Comparison of ENCODE assay signal across 8 mouse cellular contexts in the genomic region with DNA sequence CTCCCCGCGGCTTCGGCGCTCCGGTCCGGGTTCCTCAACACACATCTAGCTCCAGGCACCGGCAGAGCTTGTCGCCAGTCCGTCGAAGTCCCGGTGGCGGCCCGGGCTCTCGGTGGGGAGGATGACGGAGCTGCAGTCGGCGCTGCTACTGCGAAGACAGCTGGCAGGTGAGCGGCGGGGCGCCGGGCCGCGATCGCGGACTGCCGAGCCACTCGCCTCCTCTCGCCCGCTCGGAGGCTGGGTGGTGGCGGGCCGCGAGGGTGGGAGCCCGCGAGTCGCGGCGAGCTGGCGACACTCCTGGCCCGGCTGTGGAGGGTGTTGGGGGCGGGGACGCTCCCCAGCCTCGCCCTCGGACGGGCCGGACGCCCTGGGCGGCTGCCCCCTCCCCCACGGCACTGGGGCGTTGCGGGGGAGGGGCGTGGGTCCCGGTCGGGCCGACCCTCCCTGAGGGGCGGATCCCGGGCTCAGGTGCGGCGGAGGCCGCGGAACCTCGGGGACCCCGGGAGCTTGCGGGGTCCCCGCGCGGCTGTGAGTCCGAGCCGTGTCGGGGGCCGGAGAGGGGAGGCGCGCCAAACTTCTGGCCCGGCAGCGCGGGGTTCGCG. TPM values are rescaled to one million over a fixed set of nuclear protein-coding genes. Genes with fewer than 3 reads are reported as not detected.
DNase-seq lines count a peak whose midpoint lies in the region; ATAC-seq and TF ChIP-seq lines count a peak whose summit lies in the region.

No protein-coding gene starts in this region.

- H3K9ac ChIP-seq in intestine, postnatal 0 days (ENCODE audit: low read depth, low read length), result peak overlapping the region; percentile 90
- H3K9ac ChIP-seq in liver, embryonic 11.5 days (ENCODE audit: low read depth, low read length), result peak overlapping the region; percentile 87
- H3K9ac ChIP-seq in midbrain, postnatal 0 days (replicated peaks; ENCODE audit: low read length, poor library complexity, severe bottlenecking), result peak overlapping the region; percentile 92
- H3K9ac ChIP-seq in stomach, embryonic 16.5 days (ENCODE audit: low read length), result peak overlapping the region; percentile 88

- peak; percentile 64 for ATAC-seq in intestine, postnatal 0 days
- peak; percentile 68 for ATAC-seq in liver, embryonic 11.5 days (replicated peaks; ENCODE audit: low FRiP score)
- ATAC-seq in midbrain, postnatal 0 days (ENCODE audit: low FRiP score), result peak; percentile 60
- ATAC-seq in stomach, embryonic 16.5 days (ENCODE audit: insufficient read depth, low FRiP score), result peak; percentile 81

- H3K4me3 ChIP-seq in intestine, postnatal 0 days (ENCODE audit: low read depth, low read length), result peak overlapping the region; percentile 88
- H3K4me3 ChIP-seq in liver, embryonic 11.5 days (ENCODE audit: low read depth, low read length), result peak overlapping the region; percentile 76
- peak overlapping the region; percentile 97 for H3K4me3 ChIP-seq in midbrain, postnatal 0 days (ENCODE audit: low read depth, low read length)
- H3K4me3 ChIP-seq in stomach, embryonic 16.5 days (replicated peaks; ENCODE audit: low read length), result peak overlapping the region; percentile 70

- no peaks in the 10 kb centered on the region for H3K9me3 ChIP-seq in intestine, postnatal 0 days (ENCODE audit: control insufficient read depth)
- H3K9me3 ChIP-seq in liver, embryonic 11.5 days (ENCODE audit: control insufficient read depth, low read length), result no peaks in the 10 kb centered on the region
- H3K9me3 ChIP-seq in midbrain, postnatal 0 days (ENCODE audit: low read length), result no peaks in the 10 kb centered on the region
- H3K9me3 ChIP-seq in stomach, embryonic 16.5 days (replicated peaks; ENCODE audit: control insufficient read depth, low read length), result no peaks in the 10 kb centered on the region

- H3K36me3 ChIP-seq in intestine, postnatal 0 days (ENCODE audit: control insufficient read depth, insufficient read depth), result no peaks in the 10 kb centered on the region
- H3K36me3 ChIP-seq in liver, embryonic 11.5 days (ENCODE audit: control insufficient read depth, insufficient read depth, low read length), result no peaks in the 10 kb centered on the region
- H3K36me3 ChIP-seq in midbrain, postnatal 0 days (ENCODE audit: insufficient read depth, low read length), result no peaks in the 10 kb centered on the region
- no peaks in the 10 kb centered on the region for H3K36me3 ChIP-seq in stomach, embryonic 16.5 days (ENCODE audit: control insufficient read depth, insufficient read depth, low read length)

- H3K4me1 ChIP-seq in intestine, postnatal 0 days (replicated peaks; ENCODE audit: control insufficient read depth, insufficient read depth, low read length), result no peaks in the 10 kb centered on the region
- H3K4me1 ChIP-seq in liver, embryonic 11.5 days (replicated peaks; ENCODE audit: control insufficient read depth, insufficient read depth, low read length), result peaks cover 7% of the 10 kb centered on the region
- H3K4me1 ChIP-seq in midbrain, postnatal 0 days (ENCODE audit: insufficient read depth, low read length), result no peaks in the 10 kb centered on the region
- H3K4me1 ChIP-seq in stomach, embryonic 16.5 days (ENCODE audit: control insufficient read depth, insufficient read depth, low read length), result peaks cover 12% of the 10 kb centered on the region

- WGBS in intestine, postnatal 0 days, result under 1% methylated on average over 50 of the region's 79 CpGs
- under 1% methylated on average over 76 of the region's 79 CpGs for WGBS in liver, embryonic 11.5 days
- under 1% methylated on average over 51 of the region's 79 CpGs for WGBS in midbrain, postnatal 0 days
- WGBS in stomach, embryonic 16.5 days, result under 1% methylated on average over 74 of the region's 79 CpGs

- no peak for TF ChIP-seq CTCF in intestine, postnatal 0 days (IDR thresholded peaks at IDR 0.05; ENCODE audit: low read depth)
- TF ChIP-seq CTCF in midbrain, postnatal 0 days (IDR thresholded peaks at IDR 0.05), result no peak

- H3K4me2 ChIP-seq in intestine, postnatal 0 days (replicated peaks; ENCODE audit: low read depth), result peak overlapping the region; percentile 76
- peak overlapping the region; percentile 75 for H3K4me2 ChIP-seq in liver, embryonic 11.5 days
- peak overlapping the region; percentile 55 for H3K4me2 ChIP-seq in midbrain, postnatal 0 days (ENCODE audit: low read depth, low read length, poor library complexity, severe bottlenecking)
- H3K4me2 ChIP-seq in stomach, embryonic 16.5 days (ENCODE audit: low read depth, low read length), result peak overlapping the region; percentile 82

- no peaks in the 10 kb centered on the region for H3K27me3 ChIP-seq in intestine, postnatal 0 days (replicated peaks; ENCODE audit: control insufficient read depth, insufficient read depth, low read length)
- no peaks in the 10 kb centered on the region for H3K27me3 ChIP-seq in liver, embryonic 11.5 days (replicated peaks; ENCODE audit: control insufficient read depth, insufficient read depth, low read length)
- no peaks in the 10 kb centered on the region for H3K27me3 ChIP-seq in midbrain, postnatal 0 days (ENCODE audit: insufficient read depth, low read length)
- H3K27me3 ChIP-seq in stomach, embryonic 16.5 days (ENCODE audit: control insufficient read depth, insufficient read depth, low read length), result no peaks in the 10 kb centered on the region

- DNase-seq in cerebellum, adult 11 months, result peak; percentile 68
- DNase-seq in cerebellum, adult 11-12 months, result no peak
- peak; percentile 62 for DNase-seq in embryo, embryonic 11.5 days (ENCODE audit: low read depth, low spot score)
- DNase-seq in heart, adult 11 months, result peak; percentile 99
- DNase-seq in liver, embryonic 11.5 days (ENCODE audit: low spot score), result peak; percentile 81
- DNase-seq in midbrain, postnatal 0 days (ENCODE audit: low spot score), result peak; percentile 54

- H3K27ac ChIP-seq in intestine, postnatal 0 days (ENCODE audit: low read depth, low read length), result peak overlapping the region; percentile 99
- H3K27ac ChIP-seq in liver, embryonic 11.5 days (ENCODE audit: low read depth, low read length), result peak overlapping the region; percentile 98
- peak overlapping the region; percentile 93 for H3K27ac ChIP-seq in midbrain, postnatal 0 days (ENCODE audit: low read depth, low read length)
- H3K27ac ChIP-seq in stomach, embryonic 16.5 days (ENCODE audit: low read length), result peak overlapping the region; percentile 99

RNA-seq across cellular contexts. Expression of gene Ube2g1, which starts 0.5 kb away (rescaled TPM):
- 34.2 and 36.2 TPM in 2 replicates for polyA plus RNA-seq in intestine, postnatal 0 days (2015; fragmentation: Nextera tagmentation; extraction: Ambion mirVana)
- polyA plus RNA-seq in liver, embryonic 11.5 days (2014; fragmentation: Nextera tagmentation; extraction: Ambion mirVana), result 61.9 and 66.2 TPM in 2 replicates
- total RNA-seq in midbrain, postnatal 0 days (2014; rRNA removed), result 44.2 and 46.0 TPM in 2 replicates
- polyA plus RNA-seq in midbrain, postnatal 0 days (2015; fragmentation: Nextera tagmentation; extraction: Ambion mirVana), result 57.3 and 64.5 TPM in 2 replicates
- polyA plus RNA-seq in stomach, embryonic 16.5 days (2015; fragmentation: Nextera tagmentation; extraction: Ambion mirVana), result 57.5 and 62.7 TPM in 2 replicates

RNA-seq across cellular contexts. Expression of gene Spns3, which starts 57.3 kb away (rescaled TPM):
- polyA plus RNA-seq in intestine, postnatal 0 days (2015; fragmentation: Nextera tagmentation; extraction: Ambion mirVana), result 11.1 and 12.2 TPM in 2 replicates
- polyA plus RNA-seq in liver, embryonic 11.5 days (2014; fragmentation: Nextera tagmentation; extraction: Ambion mirVana), result 1.9 and 2.0 TPM in 2 replicates
- total RNA-seq in midbrain, postnatal 0 days (2014; rRNA removed), result 0.22 and 0.24 TPM in 2 replicates
- not detected in 2 replicates for polyA plus RNA-seq in midbrain, postnatal 0 days (2015; fragmentation: Nextera tagmentation; extraction: Ambion mirVana)
- polyA plus RNA-seq in stomach, embryonic 16.5 days (2015; fragmentation: Nextera tagmentation; extraction: Ambion mirVana), result 1.3 and 1.6 TPM in 2 replicates
